Mouse (Mus musculus) heart, adult 2 months (tissue): Measurements from ENCODE around the gene Muc3.
"Not testable (repeated sequence)": the region's sequence is repeated elsewhere in the genome, so short reads cannot be mapped to it uniquely, and the experiment has no call there.

Source experiments
- CTCF ChIP-seq: fragments of 200-600 bp; IDR thresholded peaks from 2 replicates; pipeline ENCODE4 v1.8.1; 2022; ENCODE audit warnings: antibody characterized with exemption, mild to moderate bottlenecking, moderate library complexity
- EP300 ChIP-seq: fragments of 200-500 bp; IDR thresholded peaks from 2 replicates; pipeline ENCODE4 v1.6.1; 2011; ENCODE audit warnings: low read depth, low read length, control low read depth; ENCODE audit not compliant: insufficient read depth
- POLR2A ChIP-seq: fragments of 200-500 bp; IDR thresholded peaks from 2 replicates; pipeline ENCODE4 v1.6.1; 2011; ENCODE audit warnings: mild to moderate bottlenecking, low read depth, low read length, control low read depth; ENCODE audit not compliant: insufficient read depth

- TF ChIP-seq EP300, POLR2A, CTCF: not testable (repeated sequence)
Observed at GRCm38 (mm10) chr5:137117994-137118393, 31.1 kb downstream of the Muc3 start.
